Mouse (Mus musculus) thymus, adult 2 months (tissue): ENCODE data around the gene Kprp. TPM values are rescaled to one million over a fixed set of nuclear protein-coding genes. Genes with fewer than 3 reads are reported as not detected.
"Not testable (repeated sequence)": the region's sequence is repeated elsewhere in the genome, so short reads cannot be mapped to it uniquely, and the experiment has no call there.

Source experiments
- DNase-seq: peaks from one replicate; pipeline ENCODE4 v3.0.0; 2021
- H3K27ac ChIP-seq: fragments of 200-500 bp; 2 replicates; pipeline ENCODE4 v1.5.1; 2012; ENCODE audit warnings: low read length, control low read depth; ENCODE audit not compliant: control insufficient read depth, insufficient read depth
- H3K27me3 ChIP-seq: fragments of 200-500 bp; 2 replicates; pipeline ENCODE4 v1.6.1; 2012; ENCODE audit warnings: mild to moderate bottlenecking, low read length, moderate library complexity, mixed read lengths; ENCODE audit not compliant: control insufficient read depth, insufficient read depth
- H3K36me3 ChIP-seq: fragments of 200-500 bp; 2 replicates; pipeline ENCODE4 v1.6.1; 2012; ENCODE audit warnings: mild to moderate bottlenecking, low read length, moderate library complexity; ENCODE audit not compliant: control insufficient read depth, insufficient read depth
- H3K4me1 ChIP-seq: fragments of 200-500 bp; replicated peaks from 2 replicates; pipeline ENCODE4 v1.6.1; 2012; ENCODE audit warnings: low read length; ENCODE audit not compliant: control insufficient read depth, insufficient read depth
- H3K4me3 ChIP-seq: fragments of 200-500 bp; 2 replicates; pipeline ENCODE4 v1.5.1; 2012; ENCODE audit warnings: mild to moderate bottlenecking, low read length, control low read depth, moderate library complexity; ENCODE audit not compliant: control insufficient read depth, insufficient read depth
- CTCF ChIP-seq: fragments of 200-500 bp; IDR thresholded peaks from 2 replicates; pipeline ENCODE4 v1.5.1; 2012; ENCODE audit warnings: mild to moderate bottlenecking, control low read depth, low read length, moderate library complexity, borderline replicate concordance; ENCODE audit not compliant: control insufficient read depth, poor library complexity, insufficient read depth; ENCODE audit errors: extremely low read depth
- POLR2A ChIP-seq: fragments of 200-500 bp; IDR thresholded peaks from 2 replicates; pipeline ENCODE4 v1.6.1; 2012; ENCODE audit warnings: mild to moderate bottlenecking, low read length, control low read depth, moderate library complexity; ENCODE audit not compliant: control insufficient read depth, poor library complexity, insufficient read depth; ENCODE audit errors: extremely low read depth
- WGBS: fragments of 180-500 bp; shearing (Covaris S2); methylation state at CpG from one replicate; pipeline ENCODE4 v1.1.7; 2018; 5-methylcytosine and 5-hydroxymethylcytosine counted together
- polyA plus RNA-seq: library from polyadenylated mRNA; depleted of rRNA; stranded (reverse); fragments of >200 nt; gene quantifications from 2 replicates; pipeline ENCODE4 v1.2.3, GENCODE M21; 2012; rRNA removed

Kprp gene
- polyA plus RNA-seq = 0.38 and 0.40 TPM in 2 replicates

DNA sequence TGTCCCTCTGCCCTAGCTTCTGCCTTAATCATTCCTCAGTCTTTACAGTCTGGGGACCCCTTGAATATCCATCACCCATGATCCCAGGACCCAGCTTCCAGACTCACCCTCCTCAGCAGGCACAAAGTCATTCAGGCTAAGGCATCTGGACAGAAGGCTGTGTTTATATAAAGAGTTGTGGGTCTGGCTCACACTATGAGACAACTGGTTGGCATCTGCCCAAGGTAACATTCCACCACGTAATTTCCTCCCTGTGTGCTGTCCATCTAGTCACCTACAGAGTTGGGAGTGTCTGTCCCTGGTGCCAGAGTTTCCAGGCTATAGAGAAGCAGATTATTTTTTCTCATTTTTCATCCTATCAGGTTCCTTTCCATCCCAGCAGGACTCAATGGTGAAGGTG, at the start of gene Kprp:
Gene Kprp, minus strand, starts transcription at position 140 of the 400 bp plus-strand sequence.
- no peak for TF ChIP-seq POLR2A
- TF ChIP-seq CTCF = no peak

GRCm38 (mm10) chr3:92874180-92874579, 47.1 kb upstream of the Kprp start:
- WGBS = 92% methylated on average over 3 of the region's 3 CpGs
- no peaks in the 10 kb centered on the region for H3K4me1 ChIP-seq
- H3K27ac ChIP-seq = no peak overlapping the region
- no peaks in the 10 kb centered on the region for H3K36me3 ChIP-seq
- DNase-seq = no peak
- no peak overlapping the region for H3K4me3 ChIP-seq
- TF ChIP-seq CTCF (no peak), POLR2A (no peak)
- no peaks in the 10 kb centered on the region for H3K27me3 ChIP-seq

More for the DNA sequence above, at the start of gene Kprp:
- Histone ChIP-seq H3K27me3 (no peaks in the 10 kb centered on the region), H3K4me1 (no peaks in the 10 kb centered on the region), H3K4me3 (no peak within 1 kb of the TSS), H3K27ac (no peak within 1 kb of the TSS), H3K36me3 (no peaks in the 10 kb centered on the region)
- no peak for DNase-seq
- WGBS = 32% methylated on average over 1 of the region's 1 CpGs

DNA sequence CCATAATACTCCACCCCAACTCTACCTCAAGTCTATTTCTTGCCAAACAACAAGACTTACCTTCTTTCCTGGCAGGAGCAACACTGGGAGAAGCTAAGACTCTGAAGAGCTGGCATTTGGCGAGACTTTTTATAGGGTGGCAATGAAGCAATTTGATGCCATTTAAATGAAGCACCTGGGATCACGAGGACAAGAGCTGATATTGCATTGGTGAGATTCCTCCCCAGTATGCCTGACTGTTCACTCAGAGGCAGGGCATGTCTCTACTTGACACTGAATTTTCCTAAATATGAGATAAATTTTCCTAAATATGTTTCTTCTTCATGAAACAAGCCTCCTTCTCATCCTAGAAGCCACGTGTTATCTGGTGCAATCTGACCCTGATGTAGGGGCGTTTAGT, 43.1 kb upstream of the Kprp start, which contains the start of gene 2310050C09Rik:
Gene 2310050C09Rik, minus strand, starts transcription at position 101 of the 400 bp plus-strand sequence.
- TF ChIP-seq POLR2A (no peak), CTCF (no peak)
- DNase-seq = no peak
- no peaks in the 10 kb centered on the region for H3K4me1 ChIP-seq
- H3K27me3 ChIP-seq = no peaks in the 10 kb centered on the region
- no peak within 1 kb of the TSS for H3K27ac ChIP-seq
- 86% methylated on average over 4 of the region's 4 CpGs for WGBS
- H3K4me3 ChIP-seq = no peak within 1 kb of the TSS
- no peaks in the 10 kb centered on the region for H3K36me3 ChIP-seq

DNA sequence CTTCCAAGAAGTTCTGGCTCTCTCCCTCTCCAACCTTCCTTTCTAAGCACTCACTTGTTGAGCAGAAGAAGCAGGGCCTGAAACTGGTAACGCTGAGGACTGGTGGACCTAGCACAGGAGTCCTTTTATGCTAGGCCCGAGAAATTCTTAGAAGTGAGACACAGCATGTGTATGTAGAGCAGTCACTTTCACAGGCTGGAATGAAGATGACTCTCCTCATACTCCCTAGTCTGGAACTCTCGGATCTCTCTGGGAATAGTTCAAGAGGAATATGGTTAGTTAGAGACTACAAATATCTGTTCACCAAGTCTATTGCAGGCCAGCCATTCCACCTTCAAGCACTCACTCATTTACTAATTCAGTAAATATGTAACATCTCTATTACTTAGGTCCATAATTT, 24.1 kb upstream of the Kprp start, which contains the start of gene Lce1l:
Gene Lce1l, minus strand, starts transcription at position 101 of the 400 bp plus-strand sequence.
- Histone ChIP-seq H3K36me3 (no peaks in the 10 kb centered on the region), H3K4me3 (no peak within 1 kb of the TSS), H3K4me1 (no peaks in the 10 kb centered on the region), H3K27me3 (no peaks in the 10 kb centered on the region), H3K27ac (no peak within 1 kb of the TSS)
- no peak for DNase-seq
- no peak for TF ChIP-seq POLR2A
- TF ChIP-seq CTCF = no peak
- 92% methylated on average over 3 of the region's 3 CpGs for WGBS

DNA sequence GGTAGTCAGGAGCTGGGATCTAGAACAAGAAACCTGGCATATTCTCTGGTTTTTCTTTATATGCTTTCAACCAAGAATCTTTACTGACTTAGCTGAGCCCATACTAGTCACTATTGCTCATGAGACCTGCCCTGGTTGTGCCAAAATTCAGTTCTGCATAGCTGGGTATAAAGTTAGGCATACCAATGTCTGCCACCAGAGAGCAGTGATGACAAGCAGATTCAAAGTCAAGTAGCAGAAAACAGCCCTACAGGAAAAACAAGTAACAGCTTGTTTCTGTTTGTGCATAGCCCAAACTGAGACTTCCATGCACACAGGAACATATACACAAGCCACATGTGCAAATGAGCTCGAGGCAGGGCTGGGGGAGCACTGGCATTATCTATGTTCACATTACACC, 1.2 kb downstream of the Kprp start:
- H3K4me3 ChIP-seq = no peak overlapping the region
- H3K4me1 ChIP-seq = no peaks in the 10 kb centered on the region
- H3K27me3 ChIP-seq = no peaks in the 10 kb centered on the region
- DNase-seq = no peak
- WGBS = 6% methylated on average over 1 of the region's 1 CpGs
- H3K36me3 ChIP-seq = no peaks in the 10 kb centered on the region
- H3K27ac ChIP-seq = no peak overlapping the region
- TF ChIP-seq POLR2A (no peak), CTCF (no peak)

GRCm38 (mm10) chr3:92816036-92816435, 11.0 kb downstream of the Kprp start:
- H3K27ac ChIP-seq, H3K36me3 ChIP-seq, H3K27me3 ChIP-seq, DNase-seq, H3K4me3 ChIP-seq, H3K4me1 ChIP-seq: not testable (repeated sequence)
- WGBS = 96% methylated on average over 2 of the region's 2 CpGs

DNA sequence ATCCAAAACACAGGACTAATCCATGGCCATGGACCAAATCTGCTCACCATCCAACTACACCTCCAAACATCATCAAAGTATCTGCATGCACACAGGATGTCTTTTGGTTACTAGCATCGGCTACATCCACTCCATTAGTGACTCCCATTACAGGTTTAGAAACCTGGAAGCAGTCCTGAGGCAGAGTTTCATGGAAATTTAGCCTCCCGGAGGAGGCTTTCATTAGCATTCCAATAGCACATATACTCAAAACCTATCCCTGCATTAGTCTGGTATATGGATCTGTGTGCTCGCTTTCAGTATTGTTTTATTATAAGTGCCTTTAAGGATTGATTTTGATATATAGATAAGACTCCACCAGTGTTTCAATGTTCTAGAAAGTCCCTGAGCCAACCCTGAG, 11.5 kb downstream of the Kprp start:
- H3K4me1 ChIP-seq = no peaks in the 10 kb centered on the region
- no peak for TF ChIP-seq CTCF
- no peak overlapping the region for H3K27ac ChIP-seq
- no peak for DNase-seq
- H3K27me3 ChIP-seq = no peaks in the 10 kb centered on the region
- no peak overlapping the region for H3K4me3 ChIP-seq
- H3K36me3 ChIP-seq = no peaks in the 10 kb centered on the region
- WGBS = 96% methylated on average over 3 of the region's 3 CpGs
